ENCODE assay signal across 8 mouse cellular contexts in the genomic region with DNA sequence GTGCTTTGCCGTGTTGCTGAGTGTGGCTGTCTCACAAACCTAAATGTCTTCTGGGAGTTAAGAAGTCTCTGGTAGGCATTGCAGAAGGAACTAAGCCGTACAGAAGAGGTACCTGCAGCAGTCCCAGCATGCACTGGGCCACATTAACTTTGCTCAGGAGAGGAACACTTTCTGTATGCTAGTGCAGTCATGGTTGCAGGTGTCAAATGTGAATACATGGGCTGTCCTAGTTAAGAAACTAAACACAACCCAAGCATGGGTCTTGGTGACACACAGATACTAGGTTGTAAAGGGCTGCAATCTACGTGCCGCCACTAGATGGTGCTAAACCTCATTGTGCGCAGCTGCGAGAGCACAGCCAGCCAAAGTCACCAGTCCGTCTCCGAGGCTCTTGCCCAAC. TPM values are rescaled to one million over a fixed set of nuclear protein-coding genes. Genes with fewer than 3 reads are reported as not detected.
DNase-seq lines count a peak whose midpoint lies in the region; ATAC-seq lines count a peak whose summit lies in the region.

No protein-coding gene starts in this region.

- H3K27ac ChIP-seq in midbrain, embryonic 13.5 days = no peak overlapping the region
- H3K27ac ChIP-seq in midbrain, embryonic 16.5 days (ENCODE audit: low read length) = no peak overlapping the region
- H3K27ac ChIP-seq in midbrain, embryonic 14.5 days (replicated peaks; ENCODE audit: low read depth, low read length) = no peak overlapping the region

- peaks cover 6% of the 10 kb centered on the region; the same call in 1 of the 2 replicates for H3K9me3 ChIP-seq in midbrain, embryonic 13.5 days
- no peaks in the 10 kb centered on the region for H3K9me3 ChIP-seq in midbrain, embryonic 16.5 days (replicated peaks; ENCODE audit: control insufficient read depth, low read length, poor library complexity, severe bottlenecking)
- H3K9me3 ChIP-seq in midbrain, embryonic 14.5 days (ENCODE audit: control insufficient read depth, low read length) = no peaks in the 10 kb centered on the region

- H3K4me1 ChIP-seq in midbrain, embryonic 13.5 days (replicated peaks) = no peaks in the 10 kb centered on the region
- no peaks in the 10 kb centered on the region for H3K4me1 ChIP-seq in midbrain, embryonic 16.5 days (ENCODE audit: control insufficient read depth, insufficient read depth, low read length)
- H3K4me1 ChIP-seq in midbrain, embryonic 14.5 days (ENCODE audit: control insufficient read depth, insufficient read depth, low read length) = no peaks in the 10 kb centered on the region

- no peak overlapping the region for H3K4me3 ChIP-seq in midbrain, embryonic 13.5 days (replicated peaks)
- H3K4me3 ChIP-seq in midbrain, embryonic 16.5 days (ENCODE audit: low read depth, low read length) = no peak overlapping the region
- no peak overlapping the region for H3K4me3 ChIP-seq in midbrain, embryonic 14.5 days (replicated peaks; ENCODE audit: low read depth, low read length)

- no peaks in the 10 kb centered on the region for H3K27me3 ChIP-seq in midbrain, embryonic 13.5 days
- H3K27me3 ChIP-seq in midbrain, embryonic 16.5 days (ENCODE audit: control insufficient read depth, insufficient read depth, low read depth, low read length) = no peaks in the 10 kb centered on the region
- no peaks in the 10 kb centered on the region for H3K27me3 ChIP-seq in midbrain, embryonic 14.5 days (ENCODE audit: control insufficient read depth, insufficient read depth, low read length)

- 0 out of 2 replicates have a peak, but pooled peaks have one; percentile 6 for ATAC-seq in midbrain, embryonic 13.5 days
- no peak for ATAC-seq in midbrain, embryonic 16.5 days
- no peak for ATAC-seq in midbrain, embryonic 14.5 days (ENCODE audit: low FRiP score, low TSS enrichment)

- no peak overlapping the region for H3K4me2 ChIP-seq in midbrain, embryonic 13.5 days (replicated peaks)
- H3K4me2 ChIP-seq in midbrain, embryonic 16.5 days (ENCODE audit: low read length) = no peak overlapping the region
- no peak overlapping the region for H3K4me2 ChIP-seq in midbrain, embryonic 14.5 days (ENCODE audit: low read length)

- peak; percentile 32 for DNase-seq in gastrocnemius, adult 18-20 months (ENCODE audit: low spot score)
- no peak for DNase-seq in gastrocnemius, postnatal 4 days (ENCODE audit: low spot score in 2 of 2)
- peak; percentile 60 for DNase-seq in adrenal gland, postnatal 14 days
- peak; percentile 65 for DNase-seq in heart, postnatal 4 days
- peak; percentile 56 for DNase-seq in naive thymus-derived CD4-positive, alpha-beta T cell, adult 2 months (ENCODE audit: low read depth)
- no peak for DNase-seq in midbrain, embryonic 14.5 days

- 84% methylated on average over 7 of the region's 8 CpGs for WGBS in midbrain, embryonic 13.5 days
- WGBS in midbrain, embryonic 16.5 days = 87% methylated on average over 6 of the region's 8 CpGs
- WGBS in midbrain, embryonic 14.5 days = 90% methylated on average over 6 of the region's 8 CpGs

- peaks cover 34% of the 10 kb centered on the region for H3K36me3 ChIP-seq in midbrain, embryonic 13.5 days
- H3K36me3 ChIP-seq in midbrain, embryonic 16.5 days (ENCODE audit: control insufficient read depth, insufficient read depth, low read length) = peaks cover 8% of the 10 kb centered on the region; the same call in 1 of the 2 replicates
- H3K36me3 ChIP-seq in midbrain, embryonic 14.5 days (ENCODE audit: control insufficient read depth, insufficient read depth, low read length) = peaks cover 33% of the 10 kb centered on the region

- H3K9ac ChIP-seq in midbrain, embryonic 13.5 days (replicated peaks) = no peak overlapping the region
- no peak overlapping the region for H3K9ac ChIP-seq in midbrain, embryonic 16.5 days (ENCODE audit: low read depth, low read length)
- H3K9ac ChIP-seq in midbrain, embryonic 14.5 days (replicated peaks; ENCODE audit: low read length) = no peak overlapping the region

RNA-seq across cellular contexts. Expression of a gene that starts 13.1 kb away (rescaled TPM):
- total RNA-seq in gastrocnemius, adult 18-20 months (2021) = 10 to 100 TPM; 35.7 to 37.5 TPM
- 10 to 100 TPM; 22.4 to 24.3 TPM for total RNA-seq in gastrocnemius, postnatal 4 days (2021)
- 18.6 and 19.3 TPM in 2 replicates for polyA plus RNA-seq in midbrain, embryonic 13.5 days (2015; fragmentation: Nextera tagmentation; extraction: Ambion mirVana)
- polyA plus RNA-seq in midbrain, embryonic 16.5 days (2015; fragmentation: Nextera tagmentation; extraction: Ambion mirVana) = 14.9 and 19.3 TPM in 2 replicates
- 59.0 and 63.1 TPM in 2 replicates for total RNA-seq in adrenal gland, postnatal 14 days (2021)
- 10 to 100 TPM; 56.0 to 58.4 TPM for total RNA-seq in heart, postnatal 4 days (2021)
- 19.3 and 25.2 TPM in 2 replicates for polyA plus RNA-seq in midbrain, embryonic 14.5 days (2014; fragmentation: Nextera tagmentation; extraction: Ambion mirVana)

RNA-seq across cellular contexts. Expression of a gene that starts 48.7 kb away (rescaled TPM):
- under 1 TPM; 0.23 to 0.43 TPM for total RNA-seq in gastrocnemius, adult 18-20 months (2021)
- total RNA-seq in gastrocnemius, postnatal 4 days (2021) = under 1 TPM; 0.07 to 0.18 TPM
- polyA plus RNA-seq in midbrain, embryonic 13.5 days (2015; fragmentation: Nextera tagmentation; extraction: Ambion mirVana) = 2.8 and 3.0 TPM in 2 replicates
- polyA plus RNA-seq in midbrain, embryonic 16.5 days (2015; fragmentation: Nextera tagmentation; extraction: Ambion mirVana) = 3.9 and 4.8 TPM in 2 replicates
- 0.04 and 0.33 TPM in 2 replicates for total RNA-seq in adrenal gland, postnatal 14 days (2021)
- total RNA-seq in heart, postnatal 4 days (2021) = under 1 TPM; 0.05 to 0.11 TPM
- 4.3 and 5.1 TPM in 2 replicates for polyA plus RNA-seq in midbrain, embryonic 14.5 days (2014; fragmentation: Nextera tagmentation; extraction: Ambion mirVana)

Comparison
In these comparisons a context has a peak if more than half of its experiments do, and no peak if none do; other contexts are left out.
1. DNase-seq: peak in gastrocnemius, adult 18-20 months (single experiment), adrenal gland, postnatal 14 days (single experiment), heart, postnatal 4 days (single experiment) and naive thymus-derived CD4-positive, alpha-beta T cell, adult 2 months (single experiment); none in gastrocnemius, postnatal 4 days (0 of 2) and midbrain, embryonic 14.5 days (single experiment).